Comparison of ENCODE assay signal across 12 mouse cellular contexts in genomic region chr9:8103050-8103449, GRCm38 (mm10).
"Had no signal": no experiment of that assay in that cellular context is flagged by ENCODE, and none has a peak within 500 bp of the region (broad histone marks: within the 10 kb centered on the region; RNA-seq: fewer than 3 reads in every experiment).

No protein-coding gene starts in this region.

- DNase-seq: kidney, adult 8-10 months; kidney, postnatal 10 days; kidney, postnatal 36 days; liver, embryonic 13.5 days; lung, adult 2 months; lung, postnatal 14 days; lung, postnatal 4 days; midbrain, embryonic 14.5 days; right cerebral cortex, postnatal 25 days; spleen, adult 18-20 months; thymus, adult 18-20 months; thymus, postnatal 36 days had no signal
